Mouse (Mus musculus): ENCODE data around the gene Cyp1a2.

DNA sequence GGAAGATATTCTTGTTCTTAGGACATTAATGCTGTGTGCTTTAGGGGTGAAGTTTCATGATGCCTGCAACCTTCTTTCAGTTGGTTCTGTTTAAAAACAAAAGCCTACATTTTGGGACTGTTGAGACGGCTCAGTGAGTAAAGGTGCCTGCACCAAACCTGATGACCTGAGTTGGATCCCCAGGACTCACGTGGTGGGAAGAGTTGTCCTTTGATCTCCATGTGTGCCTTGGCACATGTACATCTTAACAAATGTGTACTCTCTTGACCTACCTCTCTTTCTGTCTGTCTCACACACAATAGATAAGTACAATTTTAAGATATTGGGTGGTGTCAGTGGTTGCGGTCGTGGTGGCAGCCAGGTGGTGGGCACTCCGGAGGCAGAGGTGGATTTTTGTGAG is 2.5 kb upstream of the Cyp1a2 start:
- TF ChIP-seq HCFC1 (IDR thresholded peaks at IDR 0.05; ENCODE audit: borderline replicate concordance, insufficient read depth, low read length) (no peak), CHD2 (IDR thresholded peaks at IDR 0.05; ENCODE audit: low read depth, low read length) (no peak), MAFK (IDR thresholded peaks at IDR 0.05; ENCODE audit: insufficient read depth, low read depth, low read length) (no peak)
